Mouse (Mus musculus): ENCODE data around the gene Olfr318. TPM values are rescaled to one million over a fixed set of nuclear protein-coding genes. Genes with fewer than 3 reads are reported as not detected.
"Not testable (repeated sequence)": the region's sequence is repeated elsewhere in the genome, so short reads cannot be mapped to it uniquely, and the experiment has no call there.

Gene Olfr318
- polyA plus RNA-seq (2014; fragmentation: Nextera tagmentation; extraction: Ambion mirVana) = not detected in 2 replicates

DNA sequence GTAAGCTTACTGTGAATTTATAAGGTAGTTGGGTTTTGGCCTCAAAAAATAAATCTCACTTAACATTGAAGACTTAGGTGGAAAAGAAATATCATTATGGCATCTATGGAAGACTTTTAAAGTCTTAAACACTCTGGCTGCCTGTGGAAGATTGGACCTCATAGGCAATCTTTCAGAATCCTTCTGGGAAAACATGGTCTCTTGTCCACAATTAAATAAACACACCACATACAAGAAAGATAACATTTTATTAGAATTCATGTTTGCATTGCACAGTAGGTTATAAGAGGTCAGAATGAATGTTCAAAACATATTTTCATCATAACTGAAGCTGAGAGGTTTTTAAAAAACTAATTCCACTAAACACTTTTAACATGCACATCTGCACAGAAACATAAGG lies at the start of gene Olfr318:
Gene Olfr318 (minus strand): TSS at position 101 of the 400 bp plus-strand sequence.
- H3K27ac ChIP-seq (ENCODE audit: low read depth, low read length) = no peak within 1 kb of the TSS
- H3K4me3 ChIP-seq (ENCODE audit: low read length) = no peak within 1 kb of the TSS
- no peak for ATAC-seq (ENCODE audit: low FRiP score, low TSS enrichment)
- H3K4me2 ChIP-seq (replicated peaks; ENCODE audit: low read depth, low read length) = no peak within 1 kb of the TSS
- H3K9me3 ChIP-seq (ENCODE audit: control insufficient read depth, low read length) = no peaks in the 10 kb centered on the region
- H3K4me1 ChIP-seq (ENCODE audit: control insufficient read depth, insufficient read depth, low read length) = no peaks in the 10 kb centered on the region
- H3K9ac ChIP-seq (ENCODE audit: low read depth, low read length) = no peak within 1 kb of the TSS
- no peaks in the 10 kb centered on the region for H3K36me3 ChIP-seq (ENCODE audit: control insufficient read depth, insufficient read depth, low read length)
- no peaks in the 10 kb centered on the region for H3K27me3 ChIP-seq (ENCODE audit: control insufficient read depth, insufficient read depth, low read length)

DNA sequence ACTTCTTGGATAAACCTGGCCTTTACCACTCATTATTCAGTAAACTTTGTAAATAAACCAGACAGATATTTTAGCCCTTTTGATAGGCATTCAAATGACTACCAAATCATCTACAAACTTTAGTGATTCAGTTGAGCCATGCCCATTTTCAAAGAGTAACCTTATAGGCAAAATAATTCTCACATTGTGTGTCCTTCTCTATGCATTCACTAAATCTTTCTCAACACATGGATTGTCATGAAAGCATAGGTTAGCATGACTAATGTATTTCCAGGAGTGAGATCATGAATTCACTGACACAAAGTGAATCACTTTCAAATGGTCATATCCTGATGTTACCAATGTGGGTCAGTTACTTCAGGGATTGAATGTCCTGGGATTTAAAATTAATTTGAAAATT lies 49.1 kb upstream of the Olfr318 start, which contains the start of gene Olfr315:
Gene Olfr315 (plus strand): TSS at position 301 of the 400 bp plus-strand sequence.
- Histone ChIP-seq H3K27me3 (ENCODE audit: control insufficient read depth, insufficient read depth, low read length) (no peaks in the 10 kb centered on the region), H3K9me3 (ENCODE audit: control insufficient read depth, low read length) (no peaks in the 10 kb centered on the region), H3K27ac (ENCODE audit: low read depth, low read length) (no peak within 1 kb of the TSS), H3K9ac (ENCODE audit: low read depth, low read length) (no peak within 1 kb of the TSS), H3K36me3 (ENCODE audit: control insufficient read depth, insufficient read depth, low read length) (no peaks in the 10 kb centered on the region), H3K4me3 (ENCODE audit: low read length) (no peak within 1 kb of the TSS), H3K4me2 (replicated peaks; ENCODE audit: low read depth, low read length) (no peak within 1 kb of the TSS), H3K4me1 (ENCODE audit: control insufficient read depth, insufficient read depth, low read length) (no peaks in the 10 kb centered on the region)
- ATAC-seq (ENCODE audit: low FRiP score, low TSS enrichment) = no peak

DNA sequence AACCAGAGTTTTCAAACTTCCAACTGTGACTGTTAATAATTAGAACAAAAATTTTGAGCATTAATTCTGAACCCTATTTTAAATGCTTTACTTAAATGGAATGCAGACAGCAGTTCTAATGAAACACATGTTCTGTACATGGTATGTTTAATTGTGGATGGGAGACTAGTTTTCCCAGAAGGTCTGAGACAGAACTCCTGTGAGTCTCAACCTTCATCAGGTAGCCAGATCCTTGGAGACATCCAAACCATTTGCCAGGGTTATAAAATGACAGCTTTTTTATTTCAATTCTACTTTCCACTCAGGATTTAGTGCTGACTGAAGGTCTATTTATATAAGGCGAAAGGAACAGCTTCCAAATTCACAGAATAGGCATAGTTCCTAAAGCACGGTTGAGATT lies 28.6 kb upstream of the Olfr318 start, which contains the start of gene Olfr316:
Gene Olfr316 (plus strand): TSS at position 301 of the 400 bp plus-strand sequence.
- Histone ChIP-seq H3K27me3 (ENCODE audit: control insufficient read depth, insufficient read depth, low read length) (no peaks in the 10 kb centered on the region), H3K4me2 (replicated peaks; ENCODE audit: low read depth, low read length) (no peak within 1 kb of the TSS), H3K4me1 (ENCODE audit: control insufficient read depth, insufficient read depth, low read length) (no peaks in the 10 kb centered on the region), H3K36me3 (ENCODE audit: control insufficient read depth, insufficient read depth, low read length) (no peaks in the 10 kb centered on the region), H3K27ac (ENCODE audit: low read depth, low read length) (no peak within 1 kb of the TSS), H3K4me3 (ENCODE audit: low read length) (no peak within 1 kb of the TSS), H3K9me3 (ENCODE audit: control insufficient read depth, low read length) (no peaks in the 10 kb centered on the region), H3K9ac (ENCODE audit: low read depth, low read length) (no peak within 1 kb of the TSS)
- ATAC-seq (ENCODE audit: low FRiP score, low TSS enrichment) = no peak
- 84% methylated on average over 2 of the region's 2 CpGs for WGBS

DNA sequence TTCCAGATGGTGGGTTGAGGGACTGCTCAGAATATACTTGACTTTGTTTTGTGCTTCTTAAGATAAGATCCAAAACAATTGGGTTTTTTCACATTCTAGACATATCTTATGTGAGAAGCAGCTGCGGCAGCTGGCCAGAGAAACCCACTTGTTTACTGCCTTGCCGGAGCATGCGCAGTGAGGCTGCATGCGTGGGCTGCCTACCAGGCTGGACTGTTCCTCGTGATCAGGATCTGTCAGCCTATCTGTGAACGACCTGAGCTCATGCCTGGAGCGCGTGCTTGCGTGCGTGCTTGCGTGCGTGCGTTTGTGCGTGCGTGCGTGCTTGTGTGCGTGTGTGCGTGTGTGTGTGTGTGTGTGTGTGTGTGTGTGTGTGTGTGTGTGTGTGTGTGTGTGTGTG lies 27.3 kb upstream of the Olfr318 start:
- H3K27ac ChIP-seq (ENCODE audit: low read depth, low read length); H3K9ac ChIP-seq (ENCODE audit: low read depth, low read length); H3K36me3 ChIP-seq (ENCODE audit: control insufficient read depth, insufficient read depth, low read length); H3K9me3 ChIP-seq (ENCODE audit: control insufficient read depth, low read length); H3K4me1 ChIP-seq (ENCODE audit: control insufficient read depth, insufficient read depth, low read length); H3K4me3 ChIP-seq (ENCODE audit: low read length); H3K27me3 ChIP-seq (ENCODE audit: control insufficient read depth, insufficient read depth, low read length); ATAC-seq (ENCODE audit: low FRiP score, low TSS enrichment); H3K4me2 ChIP-seq (replicated peaks; ENCODE audit: low read depth, low read length): not testable (repeated sequence)
- WGBS = 90% methylated on average over 18 of the region's 18 CpGs

DNA sequence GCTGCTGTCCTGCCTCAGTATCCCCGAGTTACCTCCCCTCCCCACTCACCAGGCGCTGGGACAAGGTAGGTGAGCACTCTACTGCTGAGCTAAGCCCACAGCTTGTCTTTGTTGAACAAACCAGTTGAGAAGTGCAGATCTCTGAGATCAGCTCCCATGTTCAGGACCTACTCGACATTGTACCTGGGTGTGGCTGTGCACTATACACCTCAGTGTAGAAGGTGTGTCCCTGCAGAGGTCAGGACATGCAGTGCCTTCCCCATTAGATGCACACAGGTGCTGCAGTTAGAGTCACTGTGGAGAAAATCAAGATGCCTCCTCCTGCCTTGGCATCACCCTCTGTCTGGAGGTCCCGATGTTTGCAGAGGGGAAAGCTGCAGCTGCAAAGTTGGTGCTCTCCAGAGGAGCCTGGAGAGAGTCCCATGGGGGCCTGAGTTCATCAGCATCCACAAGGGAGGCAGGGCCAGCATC lies 15.0 kb upstream of the Olfr318 start, which contains the start of gene Olfr317:
Gene Olfr317 (minus strand): TSS at position 421 of the 471 bp plus-strand sequence.
- Histone ChIP-seq H3K4me1 (ENCODE audit: control insufficient read depth, insufficient read depth, low read length) (no peaks in the 10 kb centered on the region), H3K4me3 (ENCODE audit: low read length) (no peak within 1 kb of the TSS), H3K27ac (ENCODE audit: low read depth, low read length) (no peak within 1 kb of the TSS), H3K27me3 (ENCODE audit: control insufficient read depth, insufficient read depth, low read length) (no peaks in the 10 kb centered on the region), H3K9me3 (ENCODE audit: control insufficient read depth, low read length) (no peaks in the 10 kb centered on the region), H3K9ac (ENCODE audit: low read depth, low read length) (no peak within 1 kb of the TSS), H3K36me3 (ENCODE audit: control insufficient read depth, insufficient read depth, low read length) (no peaks in the 10 kb centered on the region), H3K4me2 (replicated peaks; ENCODE audit: low read depth, low read length) (no peak within 1 kb of the TSS)
- ATAC-seq (ENCODE audit: low FRiP score, low TSS enrichment) = no peak
- WGBS = 76% methylated on average over 4 of the region's 4 CpGs

DNA sequence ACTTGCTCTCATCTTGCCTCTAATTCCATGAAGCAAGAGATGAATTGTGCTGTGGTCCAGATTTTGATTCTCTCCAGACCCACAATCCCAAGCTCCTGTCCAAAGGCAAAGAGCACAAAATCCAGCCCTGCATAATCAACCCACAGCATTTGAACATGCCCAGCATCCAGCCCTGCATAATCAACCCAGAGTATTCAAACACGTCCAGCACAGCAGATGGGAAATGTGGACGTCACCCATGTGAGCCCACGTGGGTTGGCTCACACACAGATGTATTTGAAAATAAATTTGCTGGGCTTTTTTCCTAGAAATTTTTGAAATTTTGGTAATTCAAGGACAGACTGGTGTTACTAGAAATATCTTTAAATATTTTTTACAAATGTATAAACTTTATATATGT lies 9.6 kb upstream of the Olfr318 start:
- H3K9me3 ChIP-seq (ENCODE audit: control insufficient read depth, low read length) = no peaks in the 10 kb centered on the region
- no peak overlapping the region for H3K9ac ChIP-seq (ENCODE audit: low read depth, low read length)
- WGBS = 63% methylated on average over 3 of the region's 3 CpGs
- no peak overlapping the region for H3K4me3 ChIP-seq (ENCODE audit: low read length)
- H3K4me1 ChIP-seq (ENCODE audit: control insufficient read depth, insufficient read depth, low read length) = no peaks in the 10 kb centered on the region
- no peaks in the 10 kb centered on the region for H3K36me3 ChIP-seq (ENCODE audit: control insufficient read depth, insufficient read depth, low read length)
- H3K27me3 ChIP-seq (ENCODE audit: control insufficient read depth, insufficient read depth, low read length) = no peaks in the 10 kb centered on the region
- H3K27ac ChIP-seq (ENCODE audit: low read depth, low read length) = no peak overlapping the region
- H3K4me2 ChIP-seq (replicated peaks; ENCODE audit: low read depth, low read length) = no peak overlapping the region
- ATAC-seq (ENCODE audit: low FRiP score, low TSS enrichment) = no peak

DNA sequence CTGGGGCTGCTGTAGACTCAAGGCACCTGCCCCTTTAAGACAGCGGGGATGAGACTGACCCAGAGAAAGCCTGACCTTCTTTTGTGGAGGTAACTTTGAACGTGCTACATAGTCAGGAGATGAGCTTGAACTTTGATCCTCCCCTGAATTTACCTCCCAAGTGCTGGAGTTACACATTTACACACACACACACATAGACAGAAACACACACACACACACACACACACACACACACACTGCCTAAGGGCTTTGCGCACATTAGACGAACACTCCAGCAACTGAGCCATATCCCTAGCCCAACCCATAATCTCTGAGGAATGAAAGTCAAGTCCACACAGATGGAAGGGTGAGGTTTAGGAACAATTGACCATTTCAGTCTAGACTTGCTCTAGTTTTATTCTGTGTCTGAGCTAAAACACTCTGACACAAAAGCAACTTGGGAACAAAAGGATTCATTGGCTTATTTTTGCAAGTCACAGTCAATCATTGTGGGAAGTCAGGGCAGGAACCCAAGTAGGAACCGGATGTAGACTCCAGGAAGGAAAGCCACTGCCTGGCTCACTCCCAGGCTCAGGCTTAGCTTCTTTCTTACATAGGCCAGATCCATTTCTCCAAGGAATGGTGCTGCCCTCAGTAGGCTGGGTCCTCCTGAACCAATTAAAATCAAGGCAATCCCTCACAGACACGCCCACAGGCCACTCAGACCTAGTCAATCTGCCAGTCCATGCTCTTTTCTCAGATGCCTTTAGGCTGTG lies 4.3 kb upstream of the Olfr318 start:
- ATAC-seq (ENCODE audit: low FRiP score, low TSS enrichment); H3K27ac ChIP-seq (ENCODE audit: low read depth, low read length): not testable (repeated sequence)
- WGBS = 79% methylated on average over 6 of the region's 6 CpGs

DNA sequence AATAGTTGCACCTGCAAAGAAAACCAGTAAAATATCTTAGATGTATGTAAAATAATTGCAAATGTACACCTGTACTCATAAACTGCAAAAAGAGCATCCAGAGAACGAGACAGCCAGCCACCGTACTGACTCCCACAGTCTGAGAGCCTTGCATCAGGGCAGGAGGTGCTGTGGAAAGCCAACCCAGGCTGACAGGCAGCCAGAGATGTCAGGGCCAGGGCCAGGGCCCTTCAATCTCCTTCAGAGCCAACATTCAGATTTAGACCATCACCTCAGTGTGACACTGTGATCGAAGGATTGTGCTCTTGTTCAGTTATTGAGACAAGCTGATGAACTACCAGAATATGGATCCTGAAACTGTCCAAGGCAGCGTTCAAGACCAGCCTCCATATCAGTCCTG lies 4.1 kb downstream of the Olfr318 start:
- Histone ChIP-seq H3K27ac (ENCODE audit: low read depth, low read length) (no peak overlapping the region), H3K9ac (ENCODE audit: low read depth, low read length) (no peak overlapping the region), H3K4me2 (replicated peaks; ENCODE audit: low read depth, low read length) (no peak overlapping the region), H3K27me3 (ENCODE audit: control insufficient read depth, insufficient read depth, low read length) (no peaks in the 10 kb centered on the region), H3K36me3 (ENCODE audit: control insufficient read depth, insufficient read depth, low read length) (no peaks in the 10 kb centered on the region), H3K4me3 (ENCODE audit: low read length) (no peak overlapping the region), H3K9me3 (ENCODE audit: control insufficient read depth, low read length) (no peaks in the 10 kb centered on the region), H3K4me1 (ENCODE audit: control insufficient read depth, insufficient read depth, low read length) (no peaks in the 10 kb centered on the region)
- 89% methylated on average over 4 of the region's 4 CpGs for WGBS
- ATAC-seq (ENCODE audit: low FRiP score, low TSS enrichment) = no peak

More for the DNA sequence above, 4.3 kb upstream of the Olfr318 start:
- H3K9ac ChIP-seq (ENCODE audit: low read depth, low read length); H3K36me3 ChIP-seq (ENCODE audit: control insufficient read depth, insufficient read depth, low read length); H3K4me1 ChIP-seq (ENCODE audit: control insufficient read depth, insufficient read depth, low read length); H3K9me3 ChIP-seq (ENCODE audit: control insufficient read depth, low read length); H3K27me3 ChIP-seq (ENCODE audit: control insufficient read depth, insufficient read depth, low read length); H3K4me3 ChIP-seq (ENCODE audit: low read length); H3K4me2 ChIP-seq (replicated peaks; ENCODE audit: low read depth, low read length): not testable (repeated sequence)

DNA sequence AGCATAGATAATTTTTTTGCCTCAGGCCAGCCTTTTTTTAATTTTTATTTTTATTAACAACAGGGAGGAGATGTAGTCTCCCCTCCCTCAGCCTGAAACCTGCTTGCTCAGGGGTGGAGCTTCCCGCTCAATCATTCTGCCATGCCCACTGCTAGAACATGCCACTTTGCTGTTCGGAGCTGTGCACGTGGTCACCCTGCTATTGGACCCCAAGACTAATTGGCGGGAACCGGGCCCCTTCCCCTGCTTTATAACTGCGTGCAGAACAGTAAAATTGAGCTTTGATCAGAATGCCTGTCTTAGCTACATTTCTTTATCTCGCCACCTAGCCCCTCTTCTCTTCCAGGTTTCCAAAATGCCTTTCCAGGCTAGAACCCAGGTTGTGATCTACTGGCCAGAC lies 6.1 kb downstream of the Olfr318 start:
- WGBS = 90% methylated on average over 6 of the region's 7 CpGs
- H3K9me3 ChIP-seq (ENCODE audit: control insufficient read depth, low read length); H3K4me1 ChIP-seq (ENCODE audit: control insufficient read depth, insufficient read depth, low read length): not testable (repeated sequence)

More for the DNA sequence above, 6.1 kb downstream of the Olfr318 start:
- H3K27me3 ChIP-seq (ENCODE audit: control insufficient read depth, insufficient read depth, low read length); H3K4me2 ChIP-seq (replicated peaks; ENCODE audit: low read depth, low read length); H3K4me3 ChIP-seq (ENCODE audit: low read length); ATAC-seq (ENCODE audit: low FRiP score, low TSS enrichment); H3K27ac ChIP-seq (ENCODE audit: low read depth, low read length); H3K9ac ChIP-seq (ENCODE audit: low read depth, low read length); H3K36me3 ChIP-seq (ENCODE audit: control insufficient read depth, insufficient read depth, low read length): not testable (repeated sequence)

Data from kidney, embryonic 14.5 days (tissue).